Mouse (Mus musculus) CD8-positive naive resting alpha-beta T cell, adult 2 months (primary cell): ENCODE measurements at regions not wholly inside any gene's neighbourhood (a gene's known extent, or its start where the extent isn't known, plus 50 kb on each side); places are given as distances from the start of the nearest gene placed in this dataset.
"Not testable (repeated sequence)": the region's sequence is repeated elsewhere in the genome, so short reads cannot be mapped to it uniquely, and the experiment has no call there.

Experiments used
- DNase-seq, 2 experiments: peaks; one replicate each; pipeline ENCODE4 v3.0.0; 2022; ENCODE audit warnings: low read depth in 2 of 2, low spot score in 2 of 2

- no peak for DNase-seq
Observed at GRCm38 (mm10) chr13:20039590-20039989, 50.8 kb upstream of the Elmo1 start.

GRCm38 (mm10) chr13:20038463-20038862 is 51.9 kb upstream of the Elmo1 start:
- DNase-seq, result peak; percentile 36 to 41

DNA sequence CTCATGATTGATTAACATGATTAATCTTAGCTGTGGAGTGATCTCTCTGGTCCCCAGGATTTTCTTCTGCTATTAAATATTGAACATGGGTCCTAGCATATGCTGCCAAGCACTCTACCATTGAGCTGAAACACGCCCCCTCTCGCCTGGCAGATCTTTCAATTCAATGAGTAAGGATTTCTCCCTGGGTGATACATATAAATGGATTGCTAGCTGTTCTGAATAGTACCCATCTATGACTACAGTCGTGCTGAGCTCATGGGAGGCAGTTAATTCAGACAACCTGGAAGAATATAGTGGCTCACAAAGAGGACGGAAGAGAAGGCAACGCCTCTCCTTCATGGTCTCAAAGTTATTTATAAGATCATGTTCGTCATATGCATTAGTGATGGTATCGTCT is 53.0 kb upstream of the Elmo1 start:
- DNase-seq, result no peak

DNA sequence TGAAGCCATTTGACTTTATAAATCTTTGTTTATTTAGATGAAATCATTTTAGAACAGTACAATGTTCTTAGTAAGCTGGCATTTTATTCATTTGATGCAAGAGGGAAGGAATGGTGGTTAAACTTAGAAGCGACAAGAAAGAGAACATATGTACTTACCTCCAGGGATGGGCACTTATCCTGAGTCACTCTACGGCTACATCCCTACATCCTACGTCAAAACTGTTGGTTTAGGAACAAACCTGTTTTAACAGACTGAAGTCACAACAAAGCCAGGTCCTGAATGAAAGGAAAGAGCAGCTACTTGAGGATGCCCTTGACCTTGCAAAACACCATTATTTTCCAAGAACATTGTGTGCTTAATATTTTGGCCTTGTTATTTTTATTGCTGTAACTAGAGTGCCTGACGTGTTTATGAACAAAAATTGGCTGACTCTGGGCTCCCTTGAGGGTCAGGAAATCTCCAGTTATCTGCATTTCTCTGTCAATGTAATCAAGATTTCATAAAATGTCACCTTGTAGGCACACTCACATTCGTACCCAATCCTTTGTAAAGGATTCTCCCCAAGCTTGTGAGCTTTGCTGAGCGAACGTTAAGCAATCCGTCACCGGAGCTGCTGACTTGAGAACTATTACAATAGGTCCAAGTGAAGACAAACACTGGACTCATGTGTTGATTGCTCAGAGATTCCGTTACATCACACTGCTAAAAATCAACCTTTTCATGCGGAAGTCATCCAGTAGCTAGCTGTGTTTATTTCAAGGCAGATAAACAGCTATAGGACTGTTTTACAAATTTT is 56.3 kb upstream of the Elmo1 start:
- no peak for DNase-seq

DNA sequence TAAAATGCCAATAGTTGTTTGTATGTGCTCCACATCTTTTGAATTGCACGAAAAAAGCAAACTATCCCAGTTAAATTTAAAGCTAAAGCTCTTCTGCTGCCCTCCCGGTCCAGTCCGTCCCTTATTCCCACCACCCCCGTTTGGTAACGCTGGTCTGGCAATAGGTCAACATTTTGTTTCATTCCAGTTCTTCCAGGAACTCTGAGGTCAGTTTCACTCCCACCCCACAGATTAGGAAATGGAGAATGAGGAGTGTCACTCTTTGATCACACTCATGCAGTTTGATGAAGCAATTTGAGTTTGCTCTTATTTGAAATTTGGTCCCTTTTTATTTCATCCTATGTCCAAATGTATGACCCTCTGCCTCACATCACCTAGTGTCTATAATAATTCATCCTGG is 58.7 kb upstream of the Elmo1 start:
- DNase-seq, result no peak

- DNase-seq, result no peak
Observed at GRCm38 (mm10) chr13:20031082-20031481, 59.3 kb upstream of the Elmo1 start.

- no peak for DNase-seq
Observed at GRCm38 (mm10) chr13:20026612-20027011, 63.8 kb upstream of the Elmo1 start.

DNA sequence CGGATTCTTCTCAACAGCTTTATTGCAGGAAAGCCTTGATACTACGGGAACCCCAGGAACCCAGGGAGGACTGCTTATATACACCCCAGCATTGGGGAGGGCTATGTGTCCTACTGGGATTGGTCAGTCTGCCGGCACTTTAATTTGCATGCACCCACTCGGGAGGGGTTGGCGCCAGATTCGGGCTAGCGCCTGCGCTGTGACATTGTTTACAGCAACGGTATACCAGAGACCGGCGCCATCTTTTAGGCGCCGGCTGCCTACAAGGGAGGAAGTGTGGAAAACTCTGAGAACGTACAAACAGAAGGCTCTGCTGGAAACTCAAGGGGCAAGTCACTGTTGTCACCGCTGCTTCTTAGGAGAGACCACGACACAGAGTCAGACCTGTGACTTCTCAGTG is 73.9 kb upstream of the Elmo1 start:
- DNase-seq, result not testable (repeated sequence)

- DNase-seq, result no peak
Observed at GRCm38 (mm10) chr13:20012621-20013020, 77.8 kb upstream of the Elmo1 start.

DNA sequence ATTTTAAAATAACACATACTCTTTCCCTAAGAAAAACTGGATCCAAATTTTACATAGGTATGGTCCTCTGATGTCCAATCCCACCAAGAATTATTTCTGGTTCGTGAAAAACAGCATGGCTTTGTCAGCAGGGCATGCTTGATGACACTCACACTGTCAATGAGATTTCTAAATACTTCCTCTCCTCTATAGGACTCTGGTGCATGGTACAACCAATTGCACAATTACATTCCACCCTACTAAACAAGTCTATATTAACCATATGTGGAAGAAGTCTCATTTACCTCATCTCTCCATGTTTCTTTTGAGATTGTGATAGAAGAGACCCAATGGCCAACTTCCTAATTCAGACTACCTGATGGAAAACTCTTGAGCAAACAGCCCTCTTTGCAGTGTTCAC is 81.2 kb upstream of the Elmo1 start:
- DNase-seq, result no peak

GRCm38 (mm10) chr13:20007561-20007960 is 82.8 kb upstream of the Elmo1 start:
- DNase-seq, result no peak

- DNase-seq, result no peak
Observed at GRCm38 (mm10) chr13:19997606-19998005, 92.8 kb upstream of the Elmo1 start.

DNA sequence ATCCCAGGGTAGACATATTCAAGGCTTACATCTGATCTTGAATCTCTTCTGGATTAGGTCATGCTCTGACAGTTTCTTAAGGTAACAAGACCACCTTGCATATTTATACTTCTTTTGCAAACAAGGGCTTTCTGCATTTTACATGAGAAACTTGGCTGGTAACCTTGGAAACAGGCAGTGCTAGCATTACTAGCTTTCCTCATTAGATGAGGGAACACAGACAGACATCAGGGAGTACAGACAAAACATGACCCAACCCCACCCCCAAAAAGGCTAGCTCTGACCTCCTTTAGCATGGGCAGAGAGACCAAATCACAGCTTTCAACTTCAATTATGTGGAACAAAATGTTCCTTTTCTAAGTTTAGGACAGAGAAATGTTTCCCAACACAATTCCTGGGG is 114.8 kb upstream of the Elmo1 start:
- DNase-seq, result no peak

GRCm38 (mm10) chr13:19966566-19966965 is 123.8 kb upstream of the Elmo1 start:
- DNase-seq, result no peak

GRCm38 (mm10) chr13:19963031-19963430 is 127.4 kb upstream of the Elmo1 start:
- DNase-seq, result no peak

- no peak for DNase-seq
Observed at GRCm38 (mm10) chr13:19928761-19929160, 104.7 kb upstream of the Gpr141 start.

DNA sequence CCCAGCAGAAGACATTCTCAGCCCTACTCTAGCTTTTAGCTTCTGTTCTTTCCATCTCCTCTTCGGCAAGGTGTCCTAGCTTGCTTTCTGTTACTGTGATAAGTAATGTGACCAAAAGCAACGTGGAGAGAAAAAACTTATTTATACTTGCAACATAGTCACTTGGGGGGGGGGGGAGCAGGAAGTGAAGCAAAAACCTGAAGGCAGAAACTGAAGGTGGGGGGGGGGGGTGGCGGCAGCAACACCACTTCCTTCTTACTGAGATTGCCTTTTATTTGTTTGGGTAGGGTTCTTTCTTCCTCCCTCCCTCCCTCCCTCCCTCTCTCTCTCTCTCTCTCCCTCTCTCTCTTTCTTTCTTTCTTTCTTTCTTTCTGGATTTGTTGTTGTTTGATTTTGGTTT is 103.8 kb upstream of the Gpr141 start:
- DNase-seq, result no peak

DNA sequence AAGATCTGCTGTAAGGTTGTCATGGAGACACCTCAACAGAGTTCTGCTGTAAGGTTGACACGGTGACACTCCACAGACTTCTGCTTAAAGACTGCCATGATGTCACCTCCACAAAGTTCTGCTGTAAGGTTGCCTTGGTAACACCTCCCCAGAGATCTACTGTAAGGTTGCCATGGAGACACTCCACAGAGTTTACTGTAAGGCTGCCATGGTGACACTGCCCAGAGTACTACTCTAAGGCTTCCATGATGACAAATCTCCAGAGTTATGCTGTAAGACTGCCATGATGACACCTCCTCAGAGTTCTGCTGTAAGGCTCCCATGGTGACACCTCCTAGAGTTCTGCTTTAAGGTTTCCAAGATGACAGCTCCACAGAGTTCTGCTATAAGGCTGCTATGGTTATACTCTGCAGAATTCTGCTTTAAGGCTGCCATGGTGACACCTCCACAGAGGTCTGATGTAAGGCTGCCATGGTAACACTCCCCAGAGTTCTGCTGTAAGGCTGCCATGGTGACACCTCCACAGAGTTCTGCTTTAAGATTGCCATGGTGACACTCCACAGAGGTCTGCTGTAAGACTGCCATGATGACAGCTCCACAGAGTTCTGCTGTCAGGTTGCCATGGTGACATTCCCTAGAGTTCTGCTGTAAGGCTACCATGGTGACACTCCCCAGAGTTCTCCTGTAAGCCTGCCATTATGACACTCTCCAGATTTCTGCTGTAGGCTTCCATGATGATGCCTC is 97.2 kb upstream of the Gpr141 start:
- no peak for DNase-seq

GRCm38 (mm10) chr13:19911860-19912584 is 88.0 kb upstream of the Gpr141 start:
- DNase-seq, result no peak

- DNase-seq, result no peak
Observed at GRCm38 (mm10) chr13:19902786-19903185, 78.7 kb upstream of the Gpr141 start.

DNA sequence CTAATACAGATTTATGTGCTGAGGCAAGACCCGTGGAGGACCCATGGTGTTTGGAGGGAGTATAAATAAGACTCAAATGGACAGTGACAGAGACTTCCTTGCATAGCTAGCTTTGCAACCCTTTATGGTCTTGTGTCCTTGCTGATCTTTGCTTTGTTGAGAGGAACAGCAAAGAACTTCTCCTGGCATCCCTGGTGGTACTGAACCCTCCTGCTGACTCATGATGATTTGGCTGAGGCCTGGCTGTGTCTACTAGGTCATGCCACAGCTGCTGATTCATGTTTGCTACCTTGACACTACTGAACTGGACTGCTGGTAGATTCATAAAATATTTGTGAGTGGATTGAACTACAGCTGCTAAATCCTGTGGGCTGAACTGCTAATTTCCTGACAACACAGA is 73.1 kb upstream of the Gpr141 start:
- DNase-seq, result no peak
